Mouse (Mus musculus): ENCODE measurements around the gene Rps24. TPM values are rescaled to one million over a fixed set of nuclear protein-coding genes. Genes with fewer than 3 reads are reported as not detected.
A peak's percentile ranks its signal among the peaks of the same experiment; 100 is the strongest.

Gene Rps24
- total RNA-seq, 1 experiment, result 2,661 TPM

DNA sequence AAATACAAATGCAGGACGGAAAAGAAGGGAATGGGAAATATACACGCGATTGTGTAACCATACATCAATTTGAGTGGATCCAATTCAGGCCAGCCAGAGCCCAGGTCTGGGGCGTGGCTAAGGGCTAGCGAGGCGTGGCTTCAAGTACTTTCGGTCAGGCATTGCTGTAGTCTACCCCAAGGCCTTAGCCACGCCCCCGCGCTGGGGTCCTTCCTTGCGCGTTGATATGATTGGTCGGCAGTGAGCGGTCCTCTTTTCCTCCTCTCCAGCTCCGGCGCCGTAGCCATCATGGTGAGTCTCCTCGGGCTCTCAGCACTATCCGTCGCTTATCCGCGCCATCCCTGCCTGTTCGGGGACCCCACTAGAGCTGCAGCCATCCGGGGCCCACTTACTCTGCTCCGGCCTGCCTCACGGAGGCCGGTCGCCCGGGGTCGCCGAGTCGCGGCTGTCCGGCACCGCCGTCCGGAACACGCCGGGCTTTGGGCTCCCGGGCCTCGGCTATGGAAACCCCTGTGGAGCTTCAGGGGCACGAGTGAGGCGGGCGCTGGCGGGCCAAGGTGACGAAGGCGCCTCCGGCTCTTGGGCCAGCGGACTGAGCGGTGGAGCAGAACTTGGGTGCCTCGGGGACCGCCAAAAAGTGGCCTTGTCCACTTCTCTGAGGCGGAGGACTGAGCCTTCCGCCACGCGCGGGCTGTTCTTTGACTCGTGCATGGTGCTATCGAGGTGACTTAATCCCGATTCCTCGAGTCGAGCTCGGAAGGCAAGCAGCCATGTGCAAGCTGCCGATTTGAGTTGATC lies 3.7 kb downstream of the Rps24 start:
- peak overlapping the region; percentile 98 for H3K9ac ChIP-seq (ENCODE audit: insufficient read depth, low read depth, low read length, poor library complexity, severe bottlenecking)
- DNase-seq (ENCODE audit: low read depth, low spot score), result peak; percentile 90
- in situ Hi-C loops (cut with MboI; ENCODE audit: low sequenced_read_pairs in 2 of 2, unreplicated experiment in 2 of 2), result no loop called here
- TF ChIP-seq HCFC1 (IDR thresholded peaks at IDR 0.05; ENCODE audit: borderline replicate concordance, insufficient read depth, low read length), result peak; percentile 71; the same call in 1 of the 2 replicates
- no peak for TF ChIP-seq MAFK (IDR thresholded peaks at IDR 0.05; ENCODE audit: insufficient read depth, low read depth, low read length)
- no peak for TF ChIP-seq CHD2 (IDR thresholded peaks at IDR 0.05; ENCODE audit: low read depth, low read length)
- peaks cover 0 to 3% of the 10 kb centered on the region in 2 experiments; a peak in 2 of 4 replicates for H3K4me1 ChIP-seq (ENCODE audit: control insufficient read depth in 2 of 2, insufficient read depth in 2 of 2, low read length in 2 of 2, poor library complexity in 1 of 2)
- peaks cover 42% of the 10 kb centered on the region for H3K36me3 ChIP-seq (ENCODE audit: control insufficient read depth, insufficient read depth, low read length, poor library complexity, severe bottlenecking)
- H3K9me3 ChIP-seq (ENCODE audit: control insufficient read depth, insufficient read depth, low read depth, low read length), result no peaks in the 10 kb centered on the region
- H3K27ac ChIP-seq (ENCODE audit: insufficient read depth, low read depth, low read length, poor library complexity, severe bottlenecking), result peak overlapping the region; percentile 69
- H3K4me3 ChIP-seq (ENCODE audit: insufficient read depth in 1 of 2, low read depth in 1 of 2, low read length in 2 of 2, poor library complexity in 1 of 2, severe bottlenecking in 1 of 2), result peak overlapping the region; percentile 91 to 95

DNA sequence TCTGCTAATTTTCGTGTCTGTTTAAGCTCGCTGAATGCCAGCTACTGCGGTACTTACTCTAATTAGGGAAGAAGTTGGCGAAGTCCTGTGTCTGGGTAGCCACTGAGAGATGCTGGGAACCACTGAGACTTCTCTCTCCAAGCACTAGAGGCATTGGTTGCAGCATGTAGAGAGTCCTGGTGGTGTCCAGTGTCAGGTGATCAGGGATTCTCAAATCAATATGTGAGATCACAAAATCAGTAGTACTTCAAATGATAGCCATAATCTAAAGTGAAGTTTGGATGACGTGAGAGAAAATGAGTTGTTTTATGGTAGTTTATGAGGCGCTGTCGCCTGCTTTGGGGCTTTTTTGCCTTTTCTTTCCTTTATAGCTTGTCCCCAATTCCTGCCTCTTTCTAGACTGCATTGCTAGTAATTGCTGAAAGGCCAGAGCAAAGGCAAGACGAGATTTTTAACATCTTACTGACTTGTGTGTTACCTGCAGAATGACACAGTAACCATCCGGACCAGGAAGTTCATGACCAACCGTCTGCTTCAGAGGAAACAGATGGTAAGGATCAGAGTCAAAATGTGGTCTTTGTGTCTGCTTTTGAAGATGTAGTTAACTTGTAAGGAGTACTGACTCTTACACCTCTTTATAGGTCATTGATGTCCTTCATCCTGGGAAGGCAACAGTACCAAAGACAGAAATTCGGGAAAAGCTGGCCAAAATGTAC lies 4.5 kb downstream of the Rps24 start:
- H3K4me1 ChIP-seq (ENCODE audit: control insufficient read depth in 2 of 2, insufficient read depth in 2 of 2, low read length in 2 of 2, poor library complexity in 1 of 2), result peaks cover 0 to 2% of the 10 kb centered on the region in 2 experiments; a peak in 1 of 4 replicates
- H3K9me3 ChIP-seq (ENCODE audit: control insufficient read depth, insufficient read depth, low read depth, low read length), result no peaks in the 10 kb centered on the region
- no peak for TF ChIP-seq HCFC1 (IDR thresholded peaks at IDR 0.05; ENCODE audit: borderline replicate concordance, insufficient read depth, low read length)
- no peak for TF ChIP-seq ZNF384 (IDR thresholded peaks at IDR 0.05; ENCODE audit: low read depth, low read length)
- TF ChIP-seq ZC3H11A (IDR thresholded peaks at IDR 0.05; ENCODE audit: borderline replicate concordance, low read depth, low read length), result no peak
- TF ChIP-seq MAFK (IDR thresholded peaks at IDR 0.05; ENCODE audit: insufficient read depth, low read depth, low read length), result no peak
- TF ChIP-seq CHD2 (IDR thresholded peaks at IDR 0.05; ENCODE audit: low read depth, low read length), result no peak
- H3K27ac ChIP-seq (ENCODE audit: insufficient read depth, low read depth, low read length, poor library complexity, severe bottlenecking), result peak overlapping the region; percentile 69
- H3K4me3 ChIP-seq (ENCODE audit: insufficient read depth in 1 of 2, low read depth in 1 of 2, low read length in 2 of 2, poor library complexity in 1 of 2, severe bottlenecking in 1 of 2), result peak overlapping the region; percentile 91 to 95
- in situ Hi-C loops (cut with MboI; ENCODE audit: low sequenced_read_pairs in 2 of 2, unreplicated experiment in 2 of 2), result no loop called here
- H3K36me3 ChIP-seq (ENCODE audit: control insufficient read depth, insufficient read depth, low read length, poor library complexity, severe bottlenecking), result peaks cover 50% of the 10 kb centered on the region
- DNase-seq (ENCODE audit: low read depth, low spot score), result no peak
- peak overlapping the region; percentile 98 for H3K9ac ChIP-seq (ENCODE audit: insufficient read depth, low read depth, low read length, poor library complexity, severe bottlenecking)

DNA sequence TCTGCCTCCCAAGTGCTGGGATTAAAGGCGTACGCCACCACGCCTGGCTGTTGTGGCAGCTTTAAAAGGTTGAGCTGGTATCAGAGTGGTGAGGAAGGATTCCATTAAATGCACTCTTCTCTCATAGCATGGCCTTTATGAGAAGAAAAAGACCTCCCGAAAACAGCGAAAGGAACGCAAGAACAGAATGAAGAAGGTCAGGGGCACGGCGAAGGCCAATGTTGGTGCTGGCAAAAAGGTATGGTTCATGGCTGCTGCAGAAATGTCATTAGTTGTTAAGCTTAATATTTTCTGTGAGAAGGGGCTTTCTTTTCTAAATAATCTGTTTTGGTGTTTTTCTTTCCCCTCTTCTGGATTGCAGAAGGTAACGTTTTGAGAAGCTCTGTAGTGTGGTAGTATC lies 6.3 kb downstream of the Rps24 start:
- H3K9me3 ChIP-seq (ENCODE audit: control insufficient read depth, insufficient read depth, low read depth, low read length), result no peaks in the 10 kb centered on the region
- TF ChIP-seq ZNF384 (IDR thresholded peaks at IDR 0.05; ENCODE audit: low read depth, low read length) (no peak), HCFC1 (IDR thresholded peaks at IDR 0.05; ENCODE audit: borderline replicate concordance, insufficient read depth, low read length) (no peak), ZC3H11A (IDR thresholded peaks at IDR 0.05; ENCODE audit: borderline replicate concordance, low read depth, low read length) (no peak), MAFK (IDR thresholded peaks at IDR 0.05; ENCODE audit: insufficient read depth, low read depth, low read length) (no peak), CHD2 (IDR thresholded peaks at IDR 0.05; ENCODE audit: low read depth, low read length) (no peak)
- H3K4me3 ChIP-seq (ENCODE audit: insufficient read depth in 1 of 2, low read depth in 1 of 2, low read length in 2 of 2, poor library complexity in 1 of 2, severe bottlenecking in 1 of 2), result peak overlapping the region; percentile 91 to 95
- H3K9ac ChIP-seq (ENCODE audit: insufficient read depth, low read depth, low read length, poor library complexity, severe bottlenecking), result peak overlapping the region; percentile 98; the same call in 1 of the 2 replicates
- no peak overlapping the region for H3K27ac ChIP-seq (ENCODE audit: insufficient read depth, low read depth, low read length, poor library complexity, severe bottlenecking)
- in situ Hi-C loops (cut with MboI; ENCODE audit: low sequenced_read_pairs in 2 of 2, unreplicated experiment in 2 of 2), result no loop called here
- no peak for DNase-seq (ENCODE audit: low read depth, low spot score)
- peaks cover 66% of the 10 kb centered on the region for H3K36me3 ChIP-seq (ENCODE audit: control insufficient read depth, insufficient read depth, low read length, poor library complexity, severe bottlenecking)
- H3K4me1 ChIP-seq (ENCODE audit: control insufficient read depth in 2 of 2, insufficient read depth in 2 of 2, low read length in 2 of 2, poor library complexity in 1 of 2), result peaks cover 0 to 2% of the 10 kb centered on the region in 2 experiments; a peak in 1 of 4 replicates

DNA sequence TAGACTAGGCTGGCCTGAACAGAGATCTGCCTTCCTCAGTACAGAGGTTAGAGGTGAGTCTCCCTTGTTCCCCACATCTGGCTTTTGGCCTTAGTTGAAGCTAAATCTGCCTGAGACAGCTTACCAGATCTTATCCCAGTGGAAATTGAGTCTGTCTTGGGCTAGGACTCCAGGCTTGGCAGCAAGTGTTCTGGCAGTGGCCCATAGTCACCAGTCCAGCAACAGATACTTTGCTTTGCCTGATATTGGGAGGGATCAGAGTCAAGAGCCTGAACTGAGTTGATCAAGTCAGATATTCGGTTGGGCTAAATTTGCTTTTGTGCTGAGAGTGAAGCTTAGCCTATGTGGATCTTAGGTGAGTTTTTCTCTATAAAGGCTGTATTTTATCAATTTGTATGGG lies 9.6 kb downstream of the Rps24 start:
- Histone ChIP-seq H3K27ac (ENCODE audit: insufficient read depth, low read depth, low read length, poor library complexity, severe bottlenecking) (no peak overlapping the region), H3K9me3 (ENCODE audit: control insufficient read depth, insufficient read depth, low read depth, low read length) (no peaks in the 10 kb centered on the region), H3K4me1 (ENCODE audit: control insufficient read depth in 2 of 2, insufficient read depth in 2 of 2, low read length in 2 of 2, poor library complexity in 1 of 2) (peaks cover 0 to 5% of the 10 kb centered on the region in 2 experiments; a peak in 2 of 4 replicates), H3K9ac (ENCODE audit: insufficient read depth, low read depth, low read length, poor library complexity, severe bottlenecking) (peak overlapping the region; percentile 28; the same call in 1 of the 2 replicates), H3K4me3 (ENCODE audit: insufficient read depth in 1 of 2, low read depth in 1 of 2, low read length in 2 of 2, poor library complexity in 1 of 2, severe bottlenecking in 1 of 2) (no peak overlapping the region), H3K36me3 (ENCODE audit: control insufficient read depth, insufficient read depth, low read length, poor library complexity, severe bottlenecking) (peaks cover 70% of the 10 kb centered on the region)
- in situ Hi-C loops (cut with MboI; ENCODE audit: low sequenced_read_pairs in 2 of 2, unreplicated experiment in 2 of 2), result no loop called here
- no peak for DNase-seq (ENCODE audit: low read depth, low spot score)
- TF ChIP-seq ZC3H11A (IDR thresholded peaks at IDR 0.05; ENCODE audit: borderline replicate concordance, low read depth, low read length) (no peak), MAFK (IDR thresholded peaks at IDR 0.05; ENCODE audit: insufficient read depth, low read depth, low read length) (no peak), CHD2 (IDR thresholded peaks at IDR 0.05; ENCODE audit: low read depth, low read length) (no peak), HCFC1 (IDR thresholded peaks at IDR 0.05; ENCODE audit: borderline replicate concordance, insufficient read depth, low read length) (no peak), ZNF384 (IDR thresholded peaks at IDR 0.05; ENCODE audit: low read depth, low read length) (no peak)
